Mouse (Mus musculus) erythroblast, embryonic 14.5 days (primary cell): ENCODE measurements around the gene Ipp.

ENCODE experiments used
- GATA1 ChIP-seq: IDR thresholded peaks from 2 replicates; pipeline ENCODE4 v1.6.1; 2012; ENCODE audit warnings: low read length, inconsistent platforms, mixed read lengths
- TAL1 ChIP-seq: IDR thresholded peaks from 3 replicates; pipeline ENCODE4 v1.6.1; 2012; ENCODE audit warnings: low read length, inconsistent platforms, mixed read lengths

DNA sequence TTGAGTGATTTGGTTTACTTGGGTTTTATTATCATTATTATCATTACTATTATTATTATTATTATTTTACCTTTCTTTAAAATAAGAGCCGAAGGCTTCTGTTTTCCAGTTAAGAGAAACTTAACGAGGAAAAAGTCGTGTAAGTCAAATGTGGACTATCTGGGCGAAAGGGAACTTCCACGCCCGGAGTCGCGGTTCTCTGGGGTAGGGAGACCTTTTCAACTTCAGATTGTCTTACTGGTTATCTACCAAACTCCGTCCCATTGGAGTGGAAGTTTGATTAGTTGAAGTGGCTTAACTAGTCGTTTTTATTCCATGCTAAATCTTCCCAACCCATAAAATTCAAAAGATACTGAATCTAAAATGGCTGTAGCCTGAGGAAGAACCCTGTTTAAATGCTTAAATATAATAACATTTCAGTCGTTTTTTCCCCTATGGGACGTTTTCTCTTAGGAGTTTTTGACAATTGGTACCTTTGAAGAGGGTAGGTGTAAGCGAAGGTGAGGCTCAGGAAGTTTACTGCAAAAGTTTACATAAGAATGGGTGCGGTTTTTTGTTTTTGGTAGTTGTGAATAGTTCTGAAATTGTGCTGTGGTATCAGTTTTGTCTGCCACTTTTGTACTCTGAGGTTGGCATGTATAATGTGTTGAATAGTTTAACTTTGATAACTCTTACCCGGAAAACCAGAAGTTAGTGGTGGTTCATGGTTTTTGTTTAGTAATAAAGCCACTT, 51.0 kb downstream of the Ipp start:
- no peak for TF ChIP-seq GATA1
- TF ChIP-seq TAL1 = no peak
